Mouse (Mus musculus) lung, embryonic 16.5 days (tissue): ENCODE measurements around the gene Pax4. TPM values are rescaled to one million over a fixed set of nuclear protein-coding genes. Genes with fewer than 3 reads are reported as not detected.

Experiments used
- ATAC-seq: fragments of 200-750 bp; cut with Nextera tagmentation; 2 replicates; pipeline ENCODE4 v1.8.0; 2017; ENCODE audit warnings: low read depth, mild to moderate bottlenecking, moderate library complexity
- H3K27ac ChIP-seq: fragments of 300-500 bp; sonication (generic); 2 replicates; pipeline ENCODE4 v1.5.1; 2014; ENCODE audit warnings: mild to moderate bottlenecking, control low read depth, low read length
- H3K27me3 ChIP-seq: fragments of 300-500 bp; sonication (generic); 2 replicates; pipeline ENCODE4 v1.6.1; 2014; ENCODE audit warnings: low read depth, low read length, mixed read lengths; ENCODE audit not compliant: control insufficient read depth, insufficient read depth
- H3K36me3 ChIP-seq: fragments of 300-500 bp; sonication (generic); 2 replicates; pipeline ENCODE4 v1.6.1; 2014; ENCODE audit warnings: low read length; ENCODE audit not compliant: control insufficient read depth, insufficient read depth
- H3K4me1 ChIP-seq: fragments of 300-500 bp; sonication (generic); replicated peaks from 2 replicates; pipeline ENCODE4 v1.6.1; 2014; ENCODE audit warnings: low read length, mixed read lengths; ENCODE audit not compliant: control insufficient read depth, insufficient read depth
- H3K4me2 ChIP-seq: fragments of 300-500 bp; sonication (generic); 2 replicates; pipeline ENCODE4 v1.6.1; 2014; ENCODE audit warnings: low read depth, low read length, control low read depth
- H3K4me3 ChIP-seq: fragments of 300-500 bp; sonication (generic); 2 replicates; pipeline ENCODE4 v1.5.1; 2014; ENCODE audit warnings: mild to moderate bottlenecking, low read length, control low read depth
- H3K9ac ChIP-seq: fragments of 300-500 bp; sonication (generic); 2 replicates; pipeline ENCODE4 v1.6.1; 2014; ENCODE audit warnings: low read length, control low read depth
- H3K9me3 ChIP-seq: fragments of 300-500 bp; sonication (generic); 2 replicates; pipeline ENCODE4 v1.6.1; 2016; ENCODE audit warnings: low read length; ENCODE audit not compliant: control insufficient read depth
- WGBS: fragments of 180-500 bp; shearing (Covaris S2); extraction: QIAGEN DNeasy Blood & Tissue Kit; methylation state at CpG from one replicate; pipeline ENCODE4 v1.1.7; 2014; 5-methylcytosine and 5-hydroxymethylcytosine counted together
- polyA plus RNA-seq: library from polyadenylated mRNA; unstranded; fragments of >200 nt; fragmentation: Nextera tagmentation; extraction: Ambion mirVana; gene quantifications from 2 replicates; pipeline ENCODE4 v1.2.1, GENCODE M21; 2015

The Pax4 gene
- polyA plus RNA-seq, 1 experiment from 2014 or later, result not detected

DNA sequence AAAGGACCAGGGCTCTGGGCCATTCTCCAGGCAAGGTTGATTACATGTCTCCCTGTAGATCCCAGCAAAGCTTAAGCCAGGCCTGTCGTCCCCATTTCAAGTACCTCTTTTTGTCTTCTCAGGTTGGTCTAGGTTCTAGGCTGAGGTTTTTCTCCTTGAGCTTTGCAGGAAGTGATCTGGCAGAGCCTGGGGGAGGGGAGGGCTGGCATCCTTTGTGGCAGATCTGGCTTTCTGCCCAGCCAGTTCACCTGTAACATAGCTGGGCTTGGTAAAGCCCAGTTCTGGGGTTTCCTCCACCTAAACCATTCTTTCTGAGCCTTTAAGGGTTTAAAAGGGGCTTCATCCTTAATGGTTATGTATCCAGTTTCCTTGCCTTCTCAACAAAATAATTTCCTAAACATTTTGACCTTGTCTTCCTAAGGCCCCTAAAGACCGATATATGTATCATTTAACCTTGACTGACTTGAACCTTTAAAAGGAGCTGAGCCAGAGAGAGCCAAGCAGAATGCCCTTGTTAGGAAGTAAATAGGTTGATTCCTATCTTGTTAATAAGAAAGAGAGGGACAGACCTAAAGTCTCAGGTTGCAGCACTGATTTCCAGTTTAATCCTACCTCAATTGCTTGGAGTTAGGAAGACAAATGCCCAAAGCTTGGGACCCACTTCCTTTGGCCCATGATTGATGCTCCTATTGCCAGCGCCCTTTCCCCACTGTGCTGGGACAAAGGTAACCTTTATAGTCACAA is 21.9 kb downstream of the Pax4 start, which contains the start of gene Fscn3:
Fscn3 (plus strand) TSS at position 694 of the 744 bp plus-strand sequence.
- Histone ChIP-seq H3K4me2 (no peak within 1 kb of the TSS), H3K36me3 (peaks cover 5% of the 10 kb centered on the region; the same call in 1 of the 2 replicates), H3K27ac (no peak within 1 kb of the TSS), H3K9me3 (no peaks in the 10 kb centered on the region), H3K9ac (no peak within 1 kb of the TSS), H3K4me3 (no peak within 1 kb of the TSS), H3K27me3 (no peaks in the 10 kb centered on the region), H3K4me1 (peaks cover 10% of the 10 kb centered on the region)
- 75% methylated on average over 3 of the region's 3 CpGs for WGBS
- ATAC-seq, result no peak

DNA sequence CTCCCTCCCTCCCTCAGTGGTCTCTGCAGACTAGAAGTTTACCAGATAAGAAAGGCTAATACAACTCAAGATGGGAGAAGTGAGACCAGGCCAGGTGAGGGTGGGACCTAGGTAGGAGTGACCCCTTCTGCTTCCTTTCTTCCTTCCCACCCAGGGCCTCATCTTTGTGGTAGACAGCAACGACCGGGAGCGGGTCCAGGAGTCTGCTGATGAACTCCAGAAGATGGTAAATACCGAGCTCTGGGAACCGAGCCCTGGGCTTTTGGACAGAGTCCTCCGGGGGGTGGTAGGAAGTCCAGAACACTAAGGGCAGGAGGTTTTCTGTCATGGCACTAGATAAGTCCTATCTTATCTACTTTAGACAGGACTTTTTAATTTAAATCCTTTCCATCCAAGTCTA is 24.1 kb downstream of the Pax4 start:
- H3K9ac ChIP-seq, result no peak overlapping the region
- peak overlapping the region; percentile 72 for H3K4me2 ChIP-seq
- WGBS, result 79% methylated on average over 6 of the region's 6 CpGs
- peaks cover 5% of the 10 kb centered on the region; the same call in 1 of the 2 replicates for H3K36me3 ChIP-seq
- ATAC-seq, result no peak
- H3K4me1 ChIP-seq, result peaks cover 23% of the 10 kb centered on the region
- H3K9me3 ChIP-seq, result no peaks in the 10 kb centered on the region
- H3K4me3 ChIP-seq, result no peak overlapping the region
- no peaks in the 10 kb centered on the region for H3K27me3 ChIP-seq
- H3K27ac ChIP-seq, result no peak overlapping the region

DNA sequence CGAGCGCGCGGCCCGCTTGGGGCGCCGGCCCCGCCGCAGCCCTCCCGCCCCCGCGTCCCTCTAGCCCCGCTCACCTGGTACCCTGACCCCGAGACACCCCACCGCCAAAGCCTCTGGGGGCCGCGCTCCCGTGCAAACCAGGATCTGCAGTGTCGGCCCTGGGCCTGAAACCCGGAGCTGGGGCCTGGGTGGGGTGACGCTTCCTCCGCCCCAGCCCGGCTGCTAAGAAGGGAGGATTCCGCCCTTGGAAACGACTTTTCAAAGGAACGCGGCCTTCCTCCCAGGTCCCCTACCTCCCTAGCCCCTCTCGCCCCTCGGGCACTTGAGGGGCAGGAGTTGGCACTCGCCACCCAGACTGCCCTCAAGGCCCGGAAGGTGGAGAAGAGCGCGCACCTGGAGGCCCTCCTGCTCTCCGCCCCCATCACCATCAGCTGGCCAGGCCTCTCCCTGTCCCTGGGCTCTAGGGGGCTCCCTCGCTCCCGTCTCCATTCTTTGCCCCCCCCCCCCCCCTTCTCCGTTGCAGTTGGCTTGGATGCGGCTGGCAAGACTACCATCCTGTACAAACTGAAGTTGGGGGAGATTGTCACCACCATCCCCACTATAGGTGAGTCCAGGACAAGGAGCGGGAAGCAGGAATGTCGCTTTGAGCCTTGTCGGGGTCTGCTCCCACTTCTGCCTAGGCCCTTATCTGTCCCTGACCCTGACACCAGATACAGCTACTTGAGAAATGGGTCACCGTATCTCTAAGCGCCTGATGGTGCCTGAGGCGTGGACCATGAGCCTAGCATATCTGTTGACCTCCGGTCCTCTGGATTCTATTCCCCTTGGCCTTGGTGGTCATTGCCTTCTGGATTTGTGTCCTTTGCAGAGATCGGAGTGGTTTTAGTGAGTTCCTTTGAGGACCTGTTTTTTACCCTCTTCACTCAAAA is 25.1 kb downstream of the Pax4 start:
- H3K9me3 ChIP-seq, result no peaks in the 10 kb centered on the region
- H3K4me1 ChIP-seq, result peaks cover 30% of the 10 kb centered on the region
- peak overlapping the region; percentile 89 for H3K4me3 ChIP-seq
- peaks cover 5% of the 10 kb centered on the region; the same call in 1 of the 2 replicates for H3K36me3 ChIP-seq
- H3K27ac ChIP-seq, result peak overlapping the region; percentile 83
- peak overlapping the region; percentile 72 for H3K4me2 ChIP-seq
- no peaks in the 10 kb centered on the region for H3K27me3 ChIP-seq
- 6% methylated on average over 41 of the region's 46 CpGs for WGBS
- ATAC-seq, result peak; percentile 44
- peak overlapping the region; percentile 97 for H3K9ac ChIP-seq

DNA sequence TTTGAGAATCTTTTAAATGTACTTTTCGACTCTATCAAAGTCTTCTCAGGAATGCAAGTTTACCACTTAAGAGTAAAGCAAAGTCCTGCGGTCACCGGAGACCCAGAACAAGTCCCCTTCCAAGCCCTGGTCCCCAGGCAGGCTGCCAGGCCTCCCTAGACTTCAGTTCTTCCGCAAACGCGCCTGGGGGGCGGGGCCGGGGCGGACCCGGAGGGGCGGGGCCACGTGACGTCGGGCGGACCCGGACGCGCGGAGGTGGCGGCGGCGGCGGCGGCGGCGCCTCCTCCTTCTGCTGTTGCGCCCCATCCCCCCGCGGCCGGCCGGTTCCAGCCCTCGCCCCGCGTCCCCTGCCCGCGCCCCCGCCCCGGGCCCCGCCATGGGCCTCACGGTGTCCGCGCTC is 25.8 kb downstream of the Pax4 start, which contains the start of gene Arf5:
Arf5 (plus strand) TSS at position 248 of the 400 bp plus-strand sequence.
- Histone ChIP-seq H3K9ac (peak within 1 kb of the TSS; percentile 97), H3K27me3 (no peaks in the 10 kb centered on the region), H3K4me3 (peak within 1 kb of the TSS; percentile 89), H3K4me2 (peak within 1 kb of the TSS; percentile 72), H3K36me3 (peaks cover 11% of the 10 kb centered on the region), H3K4me1 (peaks cover 30% of the 10 kb centered on the region), H3K9me3 (no peaks in the 10 kb centered on the region), H3K27ac (peak within 1 kb of the TSS; percentile 83)
- ATAC-seq, result peak; percentile 81
- WGBS, result 0% methylated on average over 26 of the region's 42 CpGs

DNA sequence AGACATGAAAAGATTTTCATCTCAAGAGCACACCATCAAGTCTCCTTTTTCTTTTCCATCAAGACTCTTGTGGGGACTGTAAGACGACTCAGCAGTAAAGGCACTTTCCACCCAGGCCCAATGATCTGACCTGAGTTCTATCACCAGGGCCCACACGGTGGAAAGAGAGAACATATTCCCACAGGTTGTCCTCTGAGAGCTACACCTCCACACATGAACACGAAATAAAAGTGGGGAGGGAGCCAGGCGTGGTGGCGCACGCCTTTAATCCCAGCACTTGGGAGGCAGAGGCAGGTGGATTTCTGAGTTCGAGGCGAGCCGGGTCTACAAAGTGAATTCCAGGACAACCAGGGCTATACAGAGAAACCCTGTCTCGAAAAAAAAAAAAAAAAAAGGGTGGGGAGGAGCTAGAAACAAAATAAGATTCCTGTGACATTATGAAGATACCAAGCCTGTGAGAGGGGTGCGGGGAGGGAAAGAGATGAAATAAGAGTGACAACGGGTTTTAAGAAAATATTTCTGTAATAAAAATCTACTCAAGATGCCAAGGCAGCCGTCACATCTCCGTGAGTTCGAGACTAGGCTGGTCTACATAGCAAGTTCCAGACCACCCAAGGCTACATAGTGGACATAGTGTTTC is 26.4 kb downstream of the Pax4 start:
- 65% methylated on average over 15 of the region's 15 CpGs for WGBS

DNA sequence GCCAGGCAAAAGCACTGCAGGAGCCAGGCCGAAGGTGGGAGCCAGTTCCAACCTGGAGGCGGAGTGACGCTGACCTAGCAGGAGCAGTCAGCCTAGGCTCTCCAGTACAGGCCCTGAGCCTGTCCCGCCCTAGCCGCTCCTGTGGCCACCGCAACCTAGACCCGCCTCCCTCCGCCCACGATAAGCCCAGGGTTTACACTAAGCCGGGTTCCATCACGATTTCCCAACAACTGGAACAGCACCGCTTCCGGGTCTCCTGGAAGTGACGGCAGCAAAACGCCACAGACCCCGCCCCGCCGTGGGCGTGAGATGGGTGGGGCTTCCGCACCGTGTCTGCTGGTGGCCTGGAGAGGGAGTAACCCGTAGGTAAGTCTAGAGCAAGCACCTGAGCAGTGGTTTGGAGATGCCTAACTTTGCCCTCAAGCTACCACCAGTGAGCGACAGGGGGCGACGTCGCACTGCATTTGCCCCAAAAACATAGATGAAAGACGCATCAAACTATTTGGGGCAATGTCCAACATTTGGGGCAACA is 27.6 kb downstream of the Pax4 start:
- WGBS, result under 1% methylated on average over 27 of the region's 27 CpGs
- peak; percentile 84 for ATAC-seq
- peaks cover 30% of the 10 kb centered on the region for H3K4me1 ChIP-seq
- H3K27ac ChIP-seq, result peak overlapping the region; percentile 72
- peak overlapping the region; percentile 86 for H3K4me3 ChIP-seq
- H3K9ac ChIP-seq, result peak overlapping the region; percentile 86
- H3K9me3 ChIP-seq, result no peaks in the 10 kb centered on the region
- H3K27me3 ChIP-seq, result no peaks in the 10 kb centered on the region
- H3K36me3 ChIP-seq, result peaks cover 16% of the 10 kb centered on the region
- H3K4me2 ChIP-seq, result peak overlapping the region; percentile 93

More for the DNA sequence above, 26.4 kb downstream of the Pax4 start:
- Histone ChIP-seq H3K9me3 (no peaks in the 10 kb centered on the region), H3K4me1 (peaks cover 30% of the 10 kb centered on the region), H3K27ac (peak overlapping the region; percentile 33; the same call in 1 of the 2 replicates), H3K4me2 (peak overlapping the region; percentile 42), H3K9ac (peak overlapping the region; percentile 1; the same call in 1 of the 2 replicates), H3K27me3 (no peaks in the 10 kb centered on the region), H3K36me3 (peaks cover 16% of the 10 kb centered on the region), H3K4me3 (peak overlapping the region; percentile 89)
- ATAC-seq, result no peak

DNA sequence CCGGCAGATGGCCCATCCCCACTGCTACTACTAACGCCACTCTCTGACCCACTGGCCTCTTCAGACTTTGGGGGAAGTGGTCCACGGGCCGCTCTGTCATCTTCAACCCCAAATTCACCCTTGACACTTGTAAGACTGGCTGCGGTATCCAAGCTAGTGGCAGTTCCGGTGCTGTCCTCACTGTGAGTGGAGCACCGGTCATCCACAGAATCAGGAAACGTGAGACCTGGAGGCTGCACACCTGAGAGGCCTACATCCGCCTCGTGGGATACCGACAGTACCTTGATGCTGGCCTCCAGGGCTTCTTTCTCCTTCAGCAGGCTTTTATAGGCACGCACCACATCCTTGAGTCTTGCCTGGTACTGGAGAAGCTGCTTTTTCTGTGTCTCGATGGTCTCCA is 28.3 kb downstream of the Pax4 start:
- H3K27ac ChIP-seq, result no peak overlapping the region; the same call in 1 of the 2 replicates
- no peaks in the 10 kb centered on the region for H3K9me3 ChIP-seq

DNA sequence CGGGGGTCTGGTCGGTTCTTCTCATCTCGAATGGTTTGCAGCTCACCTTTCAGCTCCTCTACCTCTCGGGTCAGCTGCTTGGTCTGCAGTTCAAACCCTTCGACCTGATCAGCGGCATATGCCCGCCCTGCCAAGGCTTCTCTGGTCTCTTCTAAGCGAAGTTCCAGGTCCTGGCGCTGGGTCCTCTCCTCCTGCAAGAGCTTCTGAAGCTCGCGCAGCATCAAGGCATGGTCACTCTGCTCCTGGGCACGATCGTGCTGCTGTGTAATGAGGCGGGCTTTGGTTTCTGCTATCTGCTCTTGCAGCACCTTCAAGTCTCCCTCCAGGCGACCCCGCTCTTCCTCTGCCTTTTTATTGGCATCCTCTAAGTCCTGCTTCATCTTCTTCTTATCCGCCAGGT is 28.8 kb downstream of the Pax4 start:
- Histone ChIP-seq H3K9ac (peak overlapping the region; percentile 86), H3K4me1 (peaks cover 30% of the 10 kb centered on the region), H3K4me2 (peak overlapping the region; percentile 93), H3K27me3 (no peaks in the 10 kb centered on the region), H3K4me3 (peak overlapping the region; percentile 86), H3K36me3 (peaks cover 16% of the 10 kb centered on the region), H3K27ac (no peak overlapping the region), H3K9me3 (no peaks in the 10 kb centered on the region)
- 69% methylated on average over 17 of the region's 17 CpGs for WGBS
- ATAC-seq, result no peak

More for the DNA sequence above, 28.3 kb downstream of the Pax4 start:
- Histone ChIP-seq H3K4me3 (peak overlapping the region; percentile 86), H3K36me3 (peaks cover 14% of the 10 kb centered on the region), H3K4me1 (peaks cover 30% of the 10 kb centered on the region), H3K4me2 (peak overlapping the region; percentile 93), H3K27me3 (no peaks in the 10 kb centered on the region), H3K9ac (peak overlapping the region; percentile 86)
- ATAC-seq, result no peak
- 14% methylated on average over 13 of the region's 13 CpGs for WGBS
